Mouse (Mus musculus): ENCODE data around the gene Asb6.

GRCm38 (mm10) chr2:30795271-30795888, 34.8 kb downstream of the Asb6 start:
- TF ChIP-seq CTCF (IDR thresholded peaks at IDR 0.05; ENCODE audit: control insufficient read depth, insufficient read depth, low read length) (no peak), POLR2A (IDR thresholded peaks at IDR 0.05; ENCODE audit: borderline replicate concordance, control insufficient read depth, low read depth, low read length) (no peak)
